Mouse (Mus musculus) forebrain, postnatal 0 days (tissue): ENCODE results near the gene Nek2. TPM values are rescaled to one million over a fixed set of nuclear protein-coding genes. Genes with fewer than 3 reads are reported as not detected.
A peak's percentile ranks its signal among the peaks of the same experiment; 100 is the strongest.

Source experiments
- ATAC-seq: fragments of 200-750 bp; cut with Nextera tagmentation; 2 replicates; pipeline ENCODE4 v1.8.0; 2017; ENCODE audit warnings: mild to moderate bottlenecking, moderate library complexity
- DNase-seq: peaks from one replicate; pipeline ENCODE4 v3.0.0-alpha.2; 2015
- H3K27ac ChIP-seq: fragments of 300-500 bp; sonication (generic); 2 replicates; pipeline ENCODE4 v1.5.1; 2014; ENCODE audit warnings: low read depth, mild to moderate bottlenecking, antibody characterized with exemption, low read length, moderate library complexity, mixed read lengths
- H3K27me3 ChIP-seq: fragments of 300-500 bp; sonication (generic); 2 replicates; pipeline ENCODE4 v1.6.1; 2014; ENCODE audit warnings: mild to moderate bottlenecking, low read length, mixed read lengths; ENCODE audit not compliant: insufficient read depth
- H3K36me3 ChIP-seq: fragments of 300-500 bp; sonication (generic); 2 replicates; pipeline ENCODE4 v1.6.1; 2014; ENCODE audit warnings: mild to moderate bottlenecking, moderate library complexity; ENCODE audit not compliant: insufficient read depth
- H3K4me1 ChIP-seq: fragments of 300-500 bp; sonication (generic); 2 replicates; pipeline ENCODE4 v1.6.1; 2014; ENCODE audit warnings: antibody characterized with exemption; ENCODE audit not compliant: insufficient read depth
- H3K4me2 ChIP-seq: fragments of 300-500 bp; sonication (generic); 2 replicates; pipeline ENCODE4 v1.6.1; 2014; ENCODE audit warnings: low read depth, mild to moderate bottlenecking, moderate library complexity
- H3K4me3 ChIP-seq: fragments of 300-500 bp; sonication (generic); 2 replicates; pipeline ENCODE4 v1.5.1; 2014; ENCODE audit warnings: low read depth, low read length, mixed read lengths
- H3K9ac ChIP-seq: fragments of 300-500 bp; sonication (generic); 2 replicates; pipeline ENCODE4 v1.6.1; 2014; ENCODE audit warnings: mild to moderate bottlenecking
- H3K9me3 ChIP-seq: fragments of 300-500 bp; sonication (generic); 2 replicates; pipeline ENCODE4 v1.6.1; 2016; ENCODE audit warnings: low read length
- CTCF ChIP-seq: sonication (generic); IDR thresholded peaks from 2 replicates; pipeline ENCODE4 v1.5.1; 2016; ENCODE audit warnings: antibody characterized with exemption, control low read depth, low read depth
- WGBS: fragments of 180-500 bp; shearing (Covaris S2); extraction: QIAGEN DNeasy Blood & Tissue Kit; methylation state at CpG from one replicate; pipeline ENCODE4 v1.1.7; 2014; 5-methylcytosine and 5-hydroxymethylcytosine counted together
- polyA plus RNA-seq: library from polyadenylated mRNA; unstranded; fragments of >200 nt; fragmentation: Nextera tagmentation; extraction: Ambion mirVana; gene quantifications from 2 replicates; pipeline ENCODE4 v1.2.1, GENCODE M21; 2015
- total RNA-seq: library from RNA; depleted of rRNA; stranded (reverse); fragments of >200 nt; gene quantifications from 2 replicates; pipeline ENCODE4 v1.2.3, GENCODE M21; 2014

The Nek2 gene
- total and polyA plus RNA-seq, 2 experiments from 2014 or later: 5.1 to 6.2 TPM

DNA sequence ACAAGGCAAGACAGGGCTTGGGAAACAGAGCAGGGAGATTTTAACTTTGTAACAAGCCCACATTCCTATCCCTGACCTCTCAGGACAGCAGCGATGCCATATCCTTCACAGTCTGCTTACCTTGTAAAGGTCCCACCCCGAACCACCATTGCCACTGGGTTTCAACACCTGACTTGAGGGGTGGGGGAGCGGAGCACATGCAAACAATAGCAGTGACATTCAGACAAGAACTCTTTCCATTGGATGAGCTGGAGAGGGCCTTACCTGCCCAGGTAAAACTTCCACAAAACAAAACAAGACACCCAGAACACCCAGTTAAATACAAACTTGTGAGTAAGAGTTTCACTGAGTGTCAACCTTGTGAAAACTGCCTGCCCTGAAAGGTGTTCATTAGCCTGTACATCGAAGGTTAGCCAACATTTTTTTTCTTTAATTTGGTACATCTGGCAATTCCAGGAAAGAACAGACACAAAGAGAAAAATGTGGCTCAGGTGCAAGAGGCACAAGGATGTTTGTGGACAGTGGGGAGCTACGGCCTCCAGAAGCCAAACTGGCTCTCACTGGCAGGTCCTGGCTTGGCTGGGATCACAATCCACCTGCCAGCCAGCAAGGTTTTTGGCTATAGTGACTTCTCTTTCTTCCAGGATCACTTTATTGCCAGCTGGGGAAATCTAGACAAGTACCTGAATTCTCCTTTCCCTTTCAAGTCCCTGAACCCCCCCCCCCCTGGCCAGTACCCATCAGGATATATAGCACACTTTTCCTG is 35.8 kb downstream of the Nek2 start:
- no peaks in the 10 kb centered on the region for H3K27me3 ChIP-seq
- WGBS: 79% methylated on average over 5 of the region's 5 CpGs
- H3K9me3 ChIP-seq: no peaks in the 10 kb centered on the region
- DNase-seq: no peak
- H3K27ac ChIP-seq: no peak overlapping the region
- no peak for TF ChIP-seq CTCF
- H3K4me3 ChIP-seq: no peak overlapping the region
- no peak overlapping the region for H3K4me2 ChIP-seq
- no peaks in the 10 kb centered on the region for H3K4me1 ChIP-seq
- no peak for ATAC-seq
- no peak overlapping the region for H3K9ac ChIP-seq
- H3K36me3 ChIP-seq: no peaks in the 10 kb centered on the region

DNA sequence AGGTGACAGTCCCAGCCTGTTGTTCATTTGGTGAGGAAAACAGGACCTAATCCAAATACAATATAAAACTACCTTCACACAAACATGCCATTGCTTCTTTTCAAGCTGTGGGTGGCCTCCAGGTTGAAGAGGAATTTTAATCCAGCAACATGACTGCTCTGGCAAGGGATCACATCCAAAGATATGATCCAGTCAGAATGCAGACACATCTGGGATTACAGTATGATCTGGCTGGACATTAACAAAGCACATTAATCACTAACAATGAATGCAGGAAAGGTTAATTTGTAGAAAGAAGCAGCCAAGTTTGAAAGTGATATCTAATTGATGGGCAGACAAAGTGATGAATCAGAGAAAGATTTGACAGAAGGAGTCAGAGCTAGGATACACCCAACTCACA is 36.9 kb downstream of the Nek2 start:
- H3K27ac ChIP-seq: no peak overlapping the region
- ATAC-seq (no peak), DNase-seq (no peak)

DNA sequence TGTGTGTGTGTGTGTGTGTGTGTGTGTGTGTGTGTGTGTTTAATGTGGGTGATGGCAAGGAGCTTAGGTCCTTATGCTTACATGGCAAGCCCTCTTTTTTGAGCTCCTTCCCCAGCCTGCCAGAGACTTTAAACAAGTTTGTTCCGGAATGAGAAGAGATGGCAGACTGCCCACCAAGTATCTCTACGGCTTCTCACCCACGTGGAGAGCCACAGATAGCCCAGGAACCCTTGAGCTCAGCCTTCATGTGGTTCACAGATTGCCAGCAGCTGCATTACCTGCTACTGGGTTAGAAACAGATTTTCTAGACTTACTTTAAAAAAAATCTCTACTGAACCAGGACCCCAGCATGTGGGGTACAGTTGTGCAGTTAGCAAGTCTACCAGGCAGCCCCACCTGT is 38.6 kb downstream of the Nek2 start:
- DNase-seq: no peak
- H3K4me3 ChIP-seq: no peak overlapping the region
- H3K27ac ChIP-seq: no peak overlapping the region
- no peaks in the 10 kb centered on the region for H3K4me1 ChIP-seq
- 76% methylated on average over 3 of the region's 3 CpGs for WGBS
- ATAC-seq: no peak
- no peak overlapping the region for H3K4me2 ChIP-seq
- H3K9me3 ChIP-seq: no peaks in the 10 kb centered on the region
- H3K36me3 ChIP-seq: no peaks in the 10 kb centered on the region
- no peak for TF ChIP-seq CTCF
- H3K9ac ChIP-seq: no peak overlapping the region
- H3K27me3 ChIP-seq: no peaks in the 10 kb centered on the region

More for the DNA sequence above, 36.9 kb downstream of the Nek2 start:
- Histone ChIP-seq H3K4me3 (no peak overlapping the region), H3K4me1 (no peaks in the 10 kb centered on the region), H3K9ac (no peak overlapping the region), H3K36me3 (no peaks in the 10 kb centered on the region), H3K4me2 (no peak overlapping the region), H3K27me3 (no peaks in the 10 kb centered on the region), H3K9me3 (no peaks in the 10 kb centered on the region)
- no peak for TF ChIP-seq CTCF

DNA sequence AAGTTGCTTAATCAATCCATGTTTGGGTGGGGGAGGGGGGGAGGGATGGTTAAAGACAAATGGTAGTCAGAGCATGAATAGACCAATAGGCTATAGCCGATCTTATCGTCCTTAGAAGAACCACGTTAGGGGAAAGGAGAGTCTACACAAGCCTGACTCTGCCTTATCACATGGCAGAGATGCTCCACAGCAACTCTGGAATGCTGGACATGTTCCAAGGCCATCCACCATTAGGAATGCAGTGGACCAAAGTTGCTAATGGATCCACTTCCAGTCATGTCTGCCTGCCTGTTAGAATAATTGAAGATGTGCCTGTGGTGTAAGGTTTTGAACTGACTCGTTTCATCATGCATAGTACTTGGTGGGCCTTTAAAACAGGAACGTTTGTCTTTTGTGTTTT is 40.0 kb downstream of the Nek2 start:
- no peaks in the 10 kb centered on the region for H3K27me3 ChIP-seq
- DNase-seq: no peak
- H3K27ac ChIP-seq: no peak overlapping the region
- H3K9ac ChIP-seq: no peak overlapping the region
- no peak for ATAC-seq
- H3K9me3 ChIP-seq: no peaks in the 10 kb centered on the region
- TF ChIP-seq CTCF: no peak
- 87% methylated on average over 5 of the region's 5 CpGs for WGBS
- H3K36me3 ChIP-seq: no peaks in the 10 kb centered on the region
- no peak overlapping the region for H3K4me3 ChIP-seq
- H3K4me1 ChIP-seq: no peaks in the 10 kb centered on the region
- no peak overlapping the region for H3K4me2 ChIP-seq

DNA sequence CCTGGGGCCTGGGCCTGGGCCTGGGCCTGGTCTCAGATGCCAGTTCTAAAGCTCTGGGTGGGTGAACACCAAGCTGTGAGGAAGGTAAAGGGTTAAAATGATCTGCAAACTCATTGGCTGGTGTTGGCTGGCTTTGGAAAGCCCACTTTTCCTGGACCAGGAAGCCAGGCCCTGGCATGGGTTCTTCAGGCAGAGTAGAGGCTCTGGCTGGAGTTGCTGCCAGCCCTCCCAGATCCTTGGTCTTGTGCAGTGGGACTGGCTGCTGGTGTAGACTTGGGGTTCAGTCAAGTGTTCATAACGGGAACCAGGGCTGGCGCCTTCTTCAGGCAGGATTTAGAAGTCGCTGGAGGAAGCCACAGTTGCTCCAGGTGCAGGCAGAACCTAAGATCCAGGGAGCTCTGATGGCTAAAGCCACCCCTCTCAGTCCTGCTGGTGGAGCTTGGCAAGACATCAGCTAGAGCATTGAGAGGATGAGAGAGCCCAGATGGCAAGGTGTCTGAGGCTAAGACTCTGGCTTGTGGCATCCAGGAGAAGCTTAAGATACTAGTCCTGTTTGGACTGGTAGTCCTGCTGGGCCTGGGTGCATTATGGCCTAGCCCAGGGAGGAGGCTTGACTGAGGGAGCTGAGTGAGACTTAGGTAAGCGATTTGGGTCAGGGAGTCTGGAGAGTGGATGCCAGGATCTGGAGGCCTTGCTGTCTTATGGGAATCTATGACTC is 42.7 kb downstream of the Nek2 start:
- H3K9me3 ChIP-seq: no peaks in the 10 kb centered on the region
- 65% methylated on average over 4 of the region's 4 CpGs for WGBS
- H3K4me3 ChIP-seq: no peak overlapping the region
- ATAC-seq (no peak; the same call in 1 of the 2 replicates), DNase-seq (peak; percentile 36)
- H3K4me2 ChIP-seq: no peak overlapping the region
- no peak overlapping the region for H3K27ac ChIP-seq
- no peaks in the 10 kb centered on the region for H3K4me1 ChIP-seq
- H3K27me3 ChIP-seq: no peaks in the 10 kb centered on the region
- no peak for TF ChIP-seq CTCF
- H3K36me3 ChIP-seq: no peaks in the 10 kb centered on the region
- no peak overlapping the region for H3K9ac ChIP-seq

DNA sequence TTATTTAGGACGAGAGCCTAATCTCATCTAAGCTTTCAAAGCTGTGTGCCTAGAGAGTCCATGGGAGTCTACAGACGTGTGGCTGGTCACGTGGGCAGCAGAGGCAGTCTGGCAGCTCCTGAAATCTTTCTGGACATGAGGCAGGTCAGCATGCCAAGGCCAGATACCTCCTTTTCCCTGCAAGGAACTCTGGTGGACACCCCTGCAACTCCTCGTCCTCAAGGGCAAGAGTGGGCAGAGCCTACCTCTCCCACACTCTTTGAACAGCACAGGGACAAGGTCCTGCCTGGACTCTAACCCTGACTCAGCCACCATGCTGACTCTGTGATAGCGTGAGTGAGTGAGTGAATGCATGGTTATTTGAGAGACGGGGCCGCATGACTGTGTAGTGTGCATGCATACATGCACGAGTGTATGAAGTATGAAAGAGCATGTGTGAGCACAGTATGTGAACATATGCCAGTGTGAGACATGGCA is 43.3 kb downstream of the Nek2 start:
- no peaks in the 10 kb centered on the region for H3K27me3 ChIP-seq
- no peak for ATAC-seq
- H3K9me3 ChIP-seq: no peaks in the 10 kb centered on the region
- 76% methylated on average over 8 of the region's 8 CpGs for WGBS
- H3K27ac ChIP-seq: no peak overlapping the region
- no peaks in the 10 kb centered on the region for H3K36me3 ChIP-seq
- no peak overlapping the region for H3K9ac ChIP-seq
- DNase-seq: no peak
- H3K4me3 ChIP-seq: no peak overlapping the region
- H3K4me2 ChIP-seq: no peak overlapping the region
- TF ChIP-seq CTCF: no peak
- no peaks in the 10 kb centered on the region for H3K4me1 ChIP-seq

DNA sequence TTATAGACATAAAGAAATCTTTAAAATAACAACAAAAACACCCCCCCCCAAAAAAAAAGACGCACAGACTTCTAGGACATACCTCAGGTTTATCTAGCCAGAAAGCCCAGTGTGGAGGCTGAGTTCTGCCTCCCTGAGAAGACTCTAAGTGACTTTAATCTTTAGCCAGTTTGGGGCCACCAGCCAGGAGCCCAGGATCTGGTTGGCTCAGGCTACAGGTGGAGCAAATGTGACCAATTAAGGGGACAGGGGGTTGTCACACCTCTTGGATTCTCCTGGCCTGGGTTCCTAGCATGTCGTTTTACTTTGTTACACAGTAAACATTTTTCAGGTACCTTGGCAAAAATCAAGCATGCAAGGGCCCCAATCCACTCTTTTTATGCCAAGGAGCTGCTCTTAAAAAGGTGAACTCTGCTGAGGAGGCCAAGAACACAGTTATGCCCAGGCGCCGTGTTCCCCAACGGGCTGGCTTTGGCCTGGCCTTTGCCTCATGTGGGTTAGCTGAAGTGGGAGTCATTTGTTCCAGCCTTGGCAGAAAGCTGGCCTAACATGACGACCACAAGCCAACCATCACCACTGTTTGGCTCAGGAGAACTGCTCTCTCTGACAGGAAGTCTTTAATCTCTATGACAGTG is 50.9 kb downstream of the Nek2 start:
- Histone ChIP-seq H3K27ac (no peak overlapping the region), H3K9ac (no peak overlapping the region), H3K4me2 (no peak overlapping the region), H3K4me1 (no peaks in the 10 kb centered on the region), H3K4me3 (no peak overlapping the region), H3K36me3 (no peaks in the 10 kb centered on the region), H3K27me3 (no peaks in the 10 kb centered on the region), H3K9me3 (no peaks in the 10 kb centered on the region)
- ATAC-seq: no peak
- TF ChIP-seq CTCF: no peak
- 80% methylated on average over 6 of the region's 6 CpGs for WGBS
- DNase-seq: no peak
